Mouse (Mus musculus): ENCODE measurements around the gene Jsrp1. TPM values are rescaled to one million over a fixed set of nuclear protein-coding genes. Genes with fewer than 3 reads are reported as not detected.
"Not testable (repeated sequence)": the region's sequence is repeated elsewhere in the genome, so short reads cannot be mapped to it uniquely, and the experiment has no call there.

The Jsrp1 gene
- polyA plus RNA-seq, 1 experiment: not detected

DNA sequence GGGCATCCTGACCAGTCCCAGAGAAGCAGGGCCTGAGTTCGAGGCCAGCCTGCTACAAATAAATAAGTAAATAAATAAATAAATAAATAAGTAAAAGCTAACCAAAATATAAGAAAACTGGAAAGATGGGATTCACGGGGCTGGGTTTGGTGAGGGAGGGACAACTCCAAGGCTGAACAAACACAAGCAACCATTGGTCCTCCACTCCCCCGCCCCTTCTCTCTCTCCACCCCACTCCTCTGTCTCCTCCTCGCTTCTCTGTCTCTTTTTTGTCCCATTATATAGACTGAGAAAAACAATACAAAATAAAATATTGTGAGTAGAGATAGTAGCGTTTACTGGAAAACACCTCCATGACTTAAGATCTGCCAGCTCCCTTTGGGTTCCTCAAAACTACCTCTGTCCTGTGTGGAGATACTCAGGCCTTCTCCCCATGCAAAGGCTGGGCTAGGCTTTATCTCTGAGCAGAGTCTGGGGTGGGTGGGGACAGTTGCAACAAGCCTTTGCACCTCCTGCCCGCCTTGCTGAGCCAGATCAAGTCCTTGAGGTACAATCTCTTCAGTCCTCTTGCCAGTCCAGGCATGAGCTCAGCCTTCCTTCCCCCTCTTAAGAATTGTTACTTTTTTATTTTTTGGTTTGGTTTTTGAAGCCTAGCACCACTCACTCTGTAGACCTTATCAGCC is 5.4 kb upstream of the Jsrp1 start:
- H3K27me3 ChIP-seq (ENCODE audit: control insufficient read depth): peaks cover 3% of the 10 kb centered on the region
- no peaks in the 10 kb centered on the region for H3K9me3 ChIP-seq (ENCODE audit: control insufficient read depth, low read length)
- peaks cover 54% of the 10 kb centered on the region for H3K4me1 ChIP-seq (ENCODE audit: control insufficient read depth)
- no peaks in the 10 kb centered on the region; the same call in 1 of the 2 replicates for H3K36me3 ChIP-seq (ENCODE audit: control insufficient read depth)
- peak overlapping the region; percentile 47 for H3K4me3 ChIP-seq (replicated peaks)
- TF ChIP-seq TAL1 (IDR thresholded peaks at IDR 0.05; ENCODE audit: low read length) (peak; percentile 67), GATA1 (IDR thresholded peaks at IDR 0.05; ENCODE audit: low read length) (peak; percentile 86)

DNA sequence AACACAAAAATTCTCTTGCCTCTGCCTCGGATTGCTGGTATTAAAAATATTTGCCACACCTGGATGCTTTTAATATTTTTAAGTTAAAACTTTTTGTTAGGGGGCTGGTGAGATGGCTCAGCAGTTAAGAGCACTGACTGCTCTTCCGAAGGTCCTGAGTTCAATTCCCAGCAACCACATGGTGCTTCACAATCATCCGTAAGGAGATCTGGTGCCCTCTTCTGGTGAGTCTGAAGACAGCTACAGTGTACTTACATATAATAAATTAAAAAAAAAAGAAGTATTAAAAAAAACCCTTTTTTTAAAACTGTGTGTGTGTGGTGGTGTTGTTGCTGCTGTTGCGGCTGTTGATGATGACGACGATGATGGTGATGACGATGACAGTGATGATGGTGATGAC is 4.7 kb upstream of the Jsrp1 start:
- H3K9me3 ChIP-seq (ENCODE audit: control insufficient read depth, low read length); H3K27me3 ChIP-seq (ENCODE audit: control insufficient read depth); H3K4me3 ChIP-seq (replicated peaks); H3K36me3 ChIP-seq (ENCODE audit: control insufficient read depth): not testable (repeated sequence)
- peaks cover 49% of the 10 kb centered on the region for H3K4me1 ChIP-seq (ENCODE audit: control insufficient read depth)

DNA sequence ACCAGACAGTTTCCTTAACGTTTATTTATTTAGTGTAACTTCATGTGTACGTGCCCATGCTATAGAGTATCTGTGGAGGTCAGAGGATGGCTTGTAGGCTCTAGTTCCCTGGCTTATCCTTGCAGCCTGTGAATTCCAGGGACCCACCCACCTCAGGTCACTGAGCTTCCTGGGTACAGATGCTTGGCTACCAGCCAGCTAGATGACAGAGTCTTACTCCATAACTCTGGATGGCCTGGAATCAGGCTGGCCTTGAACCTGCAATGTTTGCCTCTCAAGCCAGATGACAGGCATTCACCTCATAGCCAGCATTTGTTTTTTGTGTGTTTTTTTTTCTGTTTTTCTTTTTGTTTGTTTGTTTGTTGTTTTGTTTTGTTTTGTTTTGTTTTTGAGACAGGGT is 3.9 kb upstream of the Jsrp1 start:
- peaks cover 17% of the 10 kb centered on the region for H3K27me3 ChIP-seq (ENCODE audit: control insufficient read depth)
- H3K4me3 ChIP-seq (replicated peaks): no peak overlapping the region
- TF ChIP-seq TAL1 (IDR thresholded peaks at IDR 0.05; ENCODE audit: low read length) (no peak), GATA1 (IDR thresholded peaks at IDR 0.05; ENCODE audit: low read length) (no peak)
- peaks cover 3% of the 10 kb centered on the region; the same call in 1 of the 2 replicates for H3K9me3 ChIP-seq (ENCODE audit: control insufficient read depth, low read length)
- peaks cover 42% of the 10 kb centered on the region for H3K4me1 ChIP-seq (ENCODE audit: control insufficient read depth)
- no peaks in the 10 kb centered on the region; the same call in 1 of the 2 replicates for H3K36me3 ChIP-seq (ENCODE audit: control insufficient read depth)

DNA sequence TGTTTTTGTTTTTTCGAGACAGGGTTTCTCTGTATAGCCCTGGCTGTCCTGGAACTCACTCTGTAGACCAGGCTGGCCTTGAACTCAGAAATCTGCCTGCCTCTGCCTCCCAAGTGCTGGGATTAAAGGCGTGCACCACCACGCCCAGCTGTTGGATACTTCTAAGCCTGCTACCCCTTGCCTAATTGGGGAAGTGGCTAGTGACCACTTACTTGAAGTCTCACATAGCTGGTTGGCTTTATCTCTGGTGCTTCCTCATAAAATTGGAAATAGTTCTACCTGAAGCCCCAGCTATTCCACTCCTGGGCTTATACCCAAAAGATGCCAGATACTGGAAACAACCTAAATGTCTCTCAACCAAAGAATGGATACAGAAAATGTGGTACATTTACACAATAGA is 3.0 kb upstream of the Jsrp1 start:
- not testable (repeated sequence) for H3K9me3 ChIP-seq (ENCODE audit: control insufficient read depth, low read length); H3K4me3 ChIP-seq (replicated peaks); H3K36me3 ChIP-seq (ENCODE audit: control insufficient read depth)
- peaks cover 25% of the 10 kb centered on the region for H3K27me3 ChIP-seq (ENCODE audit: control insufficient read depth)
- H3K4me1 ChIP-seq (ENCODE audit: control insufficient read depth): peaks cover 40% of the 10 kb centered on the region

DNA sequence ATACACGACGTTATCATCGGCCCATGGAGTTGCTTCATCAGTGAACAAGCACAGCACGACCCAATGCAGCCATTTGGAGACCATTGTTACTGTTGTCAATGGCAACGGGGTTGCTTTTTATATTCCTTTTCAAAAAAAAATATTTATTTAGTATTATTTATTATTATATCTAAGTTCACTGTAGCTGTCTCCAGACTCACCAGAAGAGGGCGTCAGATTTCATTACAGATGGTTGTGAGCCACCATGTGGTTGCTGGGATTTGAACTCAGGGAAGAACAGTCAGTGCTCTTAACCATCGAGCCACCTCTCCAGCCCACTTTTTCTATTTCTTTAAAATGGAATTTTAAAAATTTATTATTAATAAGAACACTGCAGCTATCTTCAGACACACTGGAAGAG is 1.5 kb upstream of the Jsrp1 start:
- Histone ChIP-seq H3K27me3 (ENCODE audit: control insufficient read depth) (peaks cover 40% of the 10 kb centered on the region), H3K4me3 (replicated peaks) (no peak overlapping the region), H3K9me3 (ENCODE audit: control insufficient read depth, low read length) (peaks cover 3% of the 10 kb centered on the region; the same call in 1 of the 2 replicates), H3K4me1 (ENCODE audit: control insufficient read depth) (peaks cover 34% of the 10 kb centered on the region), H3K36me3 (ENCODE audit: control insufficient read depth) (no peaks in the 10 kb centered on the region; the same call in 1 of the 2 replicates)
- no peak for TF ChIP-seq TAL1 (IDR thresholded peaks at IDR 0.05; ENCODE audit: low read length)
- no peak for TF ChIP-seq GATA1 (IDR thresholded peaks at IDR 0.05; ENCODE audit: low read length)

DNA sequence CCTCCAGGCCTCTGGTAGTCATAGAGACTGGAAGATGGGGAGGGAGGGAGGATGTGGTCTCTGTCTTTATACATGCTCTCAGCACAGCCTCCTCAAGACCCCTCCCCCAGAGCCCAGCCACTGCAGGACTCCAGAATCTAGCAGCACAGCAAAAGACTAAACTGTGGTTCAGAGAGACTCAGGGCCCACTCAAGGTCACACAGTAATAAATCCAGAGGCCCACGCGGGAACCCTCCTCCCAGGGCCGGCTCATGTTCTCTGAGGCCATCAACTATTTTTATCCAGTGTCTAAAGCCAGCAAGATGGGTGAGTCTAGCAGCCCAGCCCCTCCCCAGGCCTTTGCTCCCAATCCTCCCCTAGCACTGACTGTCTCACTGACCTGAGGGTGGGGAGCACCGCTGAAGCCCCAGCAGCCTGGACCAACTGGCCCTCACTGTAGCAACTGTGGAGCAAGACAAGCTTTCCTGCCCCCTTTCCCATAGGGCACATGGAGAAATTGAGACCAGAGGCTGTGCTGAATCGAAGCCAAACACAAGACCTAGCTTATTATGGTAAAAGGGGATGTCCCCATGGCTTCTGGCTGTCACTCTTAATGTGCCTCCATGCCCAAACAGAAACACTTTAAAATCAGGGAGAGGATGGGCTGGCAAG is 782 bp downstream of the Jsrp1 start:
- H3K36me3 ChIP-seq (ENCODE audit: control insufficient read depth): no peaks in the 10 kb centered on the region
- no peak overlapping the region for H3K4me3 ChIP-seq (replicated peaks)
- peaks cover 6% of the 10 kb centered on the region; the same call in 1 of the 2 replicates for H3K9me3 ChIP-seq (ENCODE audit: control insufficient read depth, low read length)
- peaks cover 22% of the 10 kb centered on the region for H3K4me1 ChIP-seq (ENCODE audit: control insufficient read depth)
- H3K27me3 ChIP-seq (ENCODE audit: control insufficient read depth): peaks cover 63% of the 10 kb centered on the region
- TF ChIP-seq TAL1 (IDR thresholded peaks at IDR 0.05; ENCODE audit: low read length) (no peak), GATA1 (IDR thresholded peaks at IDR 0.05; ENCODE audit: low read length) (no peak)

DNA sequence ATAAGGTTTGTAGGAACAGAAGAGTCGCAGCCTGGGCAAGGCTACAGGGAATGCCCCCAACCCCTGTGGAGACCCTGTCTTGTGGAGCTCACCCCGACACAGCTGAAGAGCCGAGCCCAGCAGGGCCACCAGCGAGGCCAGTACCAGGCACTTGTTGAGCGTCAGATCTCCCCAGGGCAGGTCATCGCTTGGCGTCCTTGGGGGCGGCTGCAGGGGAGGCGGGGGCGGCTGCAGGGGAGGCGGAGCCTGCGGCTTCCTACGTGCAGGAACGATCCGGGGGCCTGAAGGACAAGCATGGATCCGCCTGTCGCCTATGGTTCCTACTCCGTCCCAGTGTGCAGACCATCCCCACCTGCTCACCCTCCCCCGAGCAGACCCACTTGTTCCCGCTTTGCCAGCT is 3.2 kb downstream of the Jsrp1 start:
- TF ChIP-seq TAL1 (IDR thresholded peaks at IDR 0.05; ENCODE audit: low read length) (no peak), GATA1 (IDR thresholded peaks at IDR 0.05; ENCODE audit: low read length) (no peak)
- Histone ChIP-seq H3K4me3 (replicated peaks) (no peak overlapping the region), H3K27me3 (ENCODE audit: control insufficient read depth) (peaks cover 79% of the 10 kb centered on the region), H3K9me3 (ENCODE audit: control insufficient read depth, low read length) (peaks cover 6% of the 10 kb centered on the region; the same call in 1 of the 2 replicates), H3K4me1 (ENCODE audit: control insufficient read depth) (peaks cover 37% of the 10 kb centered on the region), H3K36me3 (ENCODE audit: control insufficient read depth) (peaks cover 15% of the 10 kb centered on the region)

DNA sequence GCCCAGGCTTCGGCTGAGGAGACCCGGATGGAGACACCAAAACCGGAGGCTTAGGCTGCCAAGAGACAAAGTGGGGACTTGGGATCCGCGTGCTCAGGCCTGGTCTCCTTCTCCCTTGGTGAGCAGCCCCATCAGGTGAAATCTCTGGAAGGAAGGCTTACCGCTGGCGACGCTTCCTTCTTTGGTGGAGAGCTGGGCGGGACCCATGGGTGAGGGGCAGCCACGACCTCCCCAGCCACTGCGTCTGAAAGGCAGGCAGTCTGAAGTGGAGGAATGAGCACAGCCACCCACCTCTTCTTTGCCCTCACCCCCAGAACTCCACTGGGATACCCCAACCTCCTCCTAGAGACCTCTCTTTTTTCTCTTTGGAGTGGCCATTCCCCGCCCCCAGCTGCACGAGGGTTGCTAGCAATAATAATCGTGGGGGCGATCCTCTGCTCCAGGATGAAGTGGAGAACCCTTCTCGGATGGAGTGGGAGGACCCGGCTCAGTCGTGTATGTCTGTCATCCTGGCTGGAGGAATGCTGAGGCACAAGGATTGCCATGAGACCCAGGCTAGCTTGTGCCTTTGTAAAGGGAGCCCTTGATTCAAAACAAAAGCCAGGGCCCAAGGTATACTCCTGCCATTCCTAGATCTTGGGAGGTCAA is 4.2 kb downstream of the Jsrp1 start:
- TF ChIP-seq GATA1 (IDR thresholded peaks at IDR 0.05; ENCODE audit: low read length) (no peak), TAL1 (IDR thresholded peaks at IDR 0.05; ENCODE audit: low read length) (no peak)
- Histone ChIP-seq H3K9me3 (ENCODE audit: control insufficient read depth, low read length) (peaks cover 6% of the 10 kb centered on the region; the same call in 1 of the 2 replicates), H3K4me3 (replicated peaks) (no peak overlapping the region), H3K27me3 (ENCODE audit: control insufficient read depth) (peaks cover 76% of the 10 kb centered on the region), H3K4me1 (ENCODE audit: control insufficient read depth) (peaks cover 37% of the 10 kb centered on the region), H3K36me3 (ENCODE audit: control insufficient read depth) (peaks cover 25% of the 10 kb centered on the region)
